In genomic region chr2:23021721-23022120, GRCm38 (mm10) we compare ENCODE assay signal across 9 mouse cellular contexts. TPM values are rescaled to one million over a fixed set of nuclear protein-coding genes. Genes with fewer than 3 reads are reported as not detected.
DNase-seq lines count a peak whose midpoint lies in the region; ATAC-seq and TF ChIP-seq lines count a peak whose summit lies in the region.
"Had no signal": no experiment of that assay in that cellular context is flagged by ENCODE, and none has a peak within 500 bp of the region (broad histone marks: within the 10 kb centered on the region; RNA-seq: fewer than 3 reads in every experiment).

No protein-coding gene starts in this region.

- H3K4me3 ChIP-seq in kidney, embryonic 15.5 days (replicated peaks) = no peak overlapping the region
- H3K4me3 ChIP-seq in embryonic fibroblast, embryonic 13.5 days (ENCODE audit: insufficient read depth, low read length) = no peak overlapping the region
- H3K4me3 ChIP-seq in liver, embryonic 11.5 days (ENCODE audit: low read depth, low read length) = no peak overlapping the region
- no peak overlapping the region for H3K4me3 ChIP-seq in hindbrain, embryonic 14.5 days (replicated peaks; ENCODE audit: low read length)
- H3K4me3 ChIP-seq: erythroblast, embryonic 14.5 days had no signal

- no peak for TF ChIP-seq CTCF in embryonic fibroblast, embryonic 13.5 days (IDR thresholded peaks at IDR 0.05; ENCODE audit: borderline replicate concordance, insufficient read depth, low read length)

- no peaks in the 10 kb centered on the region for H3K27me3 ChIP-seq in kidney, embryonic 15.5 days
- no peaks in the 10 kb centered on the region for H3K27me3 ChIP-seq in liver, embryonic 11.5 days (replicated peaks; ENCODE audit: control insufficient read depth, insufficient read depth, low read length)
- H3K27me3 ChIP-seq in hindbrain, embryonic 14.5 days (ENCODE audit: control insufficient read depth, insufficient read depth, low read length) = no peaks in the 10 kb centered on the region

- H3K27ac ChIP-seq in kidney, embryonic 15.5 days = no peak overlapping the region
- H3K27ac ChIP-seq in embryonic fibroblast, embryonic 13.5 days (ENCODE audit: insufficient read depth, low read length) = peak overlapping the region; percentile 56
- no peak overlapping the region for H3K27ac ChIP-seq in liver, embryonic 11.5 days (ENCODE audit: low read depth, low read length)
- H3K27ac ChIP-seq in hindbrain, embryonic 14.5 days = no peak overlapping the region

- no peak for ATAC-seq in kidney, embryonic 15.5 days (replicated peaks; ENCODE audit: low FRiP score)
- ATAC-seq in liver, embryonic 11.5 days (replicated peaks; ENCODE audit: low FRiP score) = 0 out of 2 replicates have a peak, but pooled peaks have one; percentile 32
- no peak for ATAC-seq in activated CD4-positive, CD25-positive, alpha-beta regulatory T cell, adult 4 months
- ATAC-seq in hindbrain, embryonic 14.5 days (ENCODE audit: low FRiP score) = no peak

- TF ChIP-seq POLR2A in embryonic fibroblast, embryonic 13.5 days (IDR thresholded peaks at IDR 0.05; ENCODE audit: low read depth, low read length) = no peak

- H3K9me3 ChIP-seq in kidney, embryonic 15.5 days (replicated peaks) = no peaks in the 10 kb centered on the region; the same call in 1 of the 2 replicates
- no peaks in the 10 kb centered on the region for H3K9me3 ChIP-seq in liver, embryonic 11.5 days (ENCODE audit: control insufficient read depth, low read length)
- H3K9me3 ChIP-seq in hindbrain, embryonic 14.5 days (ENCODE audit: control insufficient read depth, low read length) = no peaks in the 10 kb centered on the region

- 33% methylated on average over 4 of the region's 4 CpGs for WGBS in kidney, embryonic 15.5 days
- 39% methylated on average over 4 of the region's 4 CpGs for WGBS in liver, embryonic 11.5 days
- 45% methylated on average over 4 of the region's 4 CpGs for WGBS in hindbrain, embryonic 14.5 days

- H3K4me1 ChIP-seq in kidney, embryonic 15.5 days = peaks cover 4% of the 10 kb centered on the region; the same call in 1 of the 2 replicates
- H3K4me1 ChIP-seq in embryonic fibroblast, embryonic 13.5 days (ENCODE audit: control insufficient read depth, insufficient read depth, low read length) = peaks cover 4% of the 10 kb centered on the region; the same call in 1 of the 2 replicates
- peaks cover 28% of the 10 kb centered on the region for H3K4me1 ChIP-seq in liver, embryonic 11.5 days (replicated peaks; ENCODE audit: control insufficient read depth, insufficient read depth, low read length)
- H3K4me1 ChIP-seq in hindbrain, embryonic 14.5 days (replicated peaks; ENCODE audit: control insufficient read depth, insufficient read depth, low read length) = no peaks in the 10 kb centered on the region

- H3K36me3 ChIP-seq in kidney, embryonic 15.5 days = 0 out of 2 replicates have a peak, but pooled peaks cover 4% of the 10 kb centered on the region
- no peaks in the 10 kb centered on the region for H3K36me3 ChIP-seq in liver, embryonic 11.5 days (ENCODE audit: control insufficient read depth, insufficient read depth, low read length)
- H3K36me3 ChIP-seq in hindbrain, embryonic 14.5 days (replicated peaks; ENCODE audit: control insufficient read depth, insufficient read depth) = no peaks in the 10 kb centered on the region

- H3K4me2 ChIP-seq in kidney, embryonic 15.5 days = no peak overlapping the region
- H3K4me2 ChIP-seq in liver, embryonic 11.5 days = 0 out of 2 replicates have a peak overlapping the region, but pooled peaks have one; percentile 14
- H3K4me2 ChIP-seq in hindbrain, embryonic 14.5 days (replicated peaks) = no peak overlapping the region

- H3K9ac ChIP-seq in kidney, embryonic 15.5 days = no peak overlapping the region
- H3K9ac ChIP-seq in liver, embryonic 11.5 days (ENCODE audit: low read depth, low read length) = no peak overlapping the region
- no peak overlapping the region for H3K9ac ChIP-seq in hindbrain, embryonic 14.5 days

- peak; percentile 36 for DNase-seq in kidney, postnatal 36 days
- no peak for DNase-seq in liver, embryonic 11.5 days (ENCODE audit: low spot score)
- peak; percentile 40 for DNase-seq in skeletal muscle tissue, adult 2 months (ENCODE audit: low read depth, low spot score)
- no peak for DNase-seq in right cerebral cortex, postnatal 4 days
- DNase-seq in hindbrain, embryonic 14.5 days (ENCODE audit: low spot score) = no peak

RNA-seq across cellular contexts. Expression of gene Abi1, which starts 18.3 kb away (rescaled TPM):
- polyA plus RNA-seq in kidney, embryonic 15.5 days (2015; fragmentation: Nextera tagmentation; extraction: Ambion mirVana) = 47.6 and 50.9 TPM in 2 replicates
- polyA plus RNA-seq in embryonic fibroblast, embryonic 13.5 days (2011; ENCODE audit: insufficient read length, low read depth, missing spikeins) = 135 TPM in 2 replicates
- polyA plus RNA-seq in liver, embryonic 11.5 days (2014; fragmentation: Nextera tagmentation; extraction: Ambion mirVana) = 31.2 and 33.3 TPM in 2 replicates
- polyA plus RNA-seq in activated CD4-positive, CD25-positive, alpha-beta regulatory T cell, adult 4 months (2017; shearing (Covaris generic)) = 100 to 1,000 TPM; 222 to 231 TPM
- polyA plus RNA-seq in hindbrain, embryonic 14.5 days (2014; fragmentation: Nextera tagmentation; extraction: Ambion mirVana) = 62.2 and 67.9 TPM in 2 replicates

RNA-seq across cellular contexts. Expression of gene Acbd5, which starts 46.2 kb away (rescaled TPM):
- 34.0 and 34.2 TPM in 2 replicates for polyA plus RNA-seq in kidney, embryonic 15.5 days (2015; fragmentation: Nextera tagmentation; extraction: Ambion mirVana)
- polyA plus RNA-seq in embryonic fibroblast, embryonic 13.5 days (2011; ENCODE audit: insufficient read length, low read depth, missing spikeins) = 40.7 and 48.6 TPM in 2 replicates
- polyA plus RNA-seq in liver, embryonic 11.5 days (2014; fragmentation: Nextera tagmentation; extraction: Ambion mirVana) = 17.9 and 20.4 TPM in 2 replicates
- 10 to 100 TPM; 49.5 to 62.5 TPM for polyA plus RNA-seq in activated CD4-positive, CD25-positive, alpha-beta regulatory T cell, adult 4 months (2017; shearing (Covaris generic))
- polyA plus RNA-seq in hindbrain, embryonic 14.5 days (2014; fragmentation: Nextera tagmentation; extraction: Ambion mirVana) = 64.1 and 67.2 TPM in 2 replicates

Comparison
In these comparisons a context has a peak if more than half of its experiments do, and no peak if none do; other contexts are left out.
1. DNase-seq: peak in kidney, postnatal 36 days (2 of 2) and skeletal muscle tissue, adult 2 months (single experiment); none in liver, embryonic 11.5 days (single experiment), right cerebral cortex, postnatal 4 days (single experiment) and hindbrain, embryonic 14.5 days (single experiment).